Mouse (Mus musculus): ENCODE data around the gene Crebbp. TPM values are rescaled to one million over a fixed set of nuclear protein-coding genes. Genes with fewer than 3 reads are reported as not detected.

The Crebbp gene
- polyA plus RNA-seq, 1 experiment from 2014 or later = 26.9 TPM

DNA sequence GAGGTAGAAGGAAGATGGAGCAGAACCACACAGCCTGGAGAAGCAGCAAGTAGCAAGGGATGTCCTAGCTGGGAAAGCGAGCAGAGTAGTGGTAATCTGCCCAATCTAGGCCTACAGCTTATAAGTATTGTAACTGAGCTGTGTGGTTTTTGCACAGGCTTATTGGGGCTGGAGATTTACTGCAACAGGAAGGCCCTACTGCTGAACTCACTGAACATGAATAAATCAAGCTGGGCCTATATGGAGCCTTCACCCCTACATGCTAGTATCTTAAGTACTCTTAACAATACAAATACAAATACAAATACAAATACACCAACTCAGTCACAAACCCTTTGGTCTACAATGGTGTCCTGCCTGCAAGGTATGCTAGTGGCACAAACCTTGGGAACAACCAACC lies 10.2 kb downstream of the Crebbp start:
- no peak for DNase-seq (ENCODE audit: low spot score)
- Histone ChIP-seq H3K36me3 (peaks cover 8% of the 10 kb centered on the region), H3K4me1 (peaks cover 11% of the 10 kb centered on the region), H3K9me3 (no peaks in the 10 kb centered on the region), H3K27ac (no peak overlapping the region), H3K4me3 (no peak overlapping the region), H3K27me3 (ENCODE audit: insufficient read depth, poor library complexity, severe bottlenecking) (no peaks in the 10 kb centered on the region)
- WGBS = 97% methylated on average over 1 of the region's 1 CpGs

DNA sequence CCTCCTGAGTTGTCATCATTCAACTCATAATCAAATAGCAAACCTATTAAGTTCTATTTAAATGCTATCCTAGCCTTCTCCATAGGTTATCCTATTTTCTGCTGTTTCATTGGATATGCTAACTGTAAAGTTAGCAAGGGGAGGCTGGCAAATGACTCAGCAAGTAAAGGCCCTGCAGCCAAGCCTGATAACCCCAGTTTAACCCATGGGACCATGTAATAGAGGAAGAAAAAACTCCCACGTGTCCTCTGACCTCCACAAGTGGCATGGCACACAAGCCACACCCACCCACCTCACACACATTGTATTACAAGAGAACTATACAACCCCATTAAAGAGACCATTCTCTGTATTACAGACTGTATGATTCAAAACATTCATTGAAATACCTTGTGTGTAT lies 13.8 kb downstream of the Crebbp start:
- DNase-seq (ENCODE audit: low spot score) = no peak
- WGBS = 37% methylated on average over 1 of the region's 1 CpGs
- Histone ChIP-seq H3K4me1 (peaks cover 15% of the 10 kb centered on the region), H3K27me3 (ENCODE audit: insufficient read depth, poor library complexity, severe bottlenecking) (no peaks in the 10 kb centered on the region), H3K9me3 (no peaks in the 10 kb centered on the region), H3K4me3 (no peak overlapping the region), H3K36me3 (peaks cover 3% of the 10 kb centered on the region; the same call in 1 of the 2 replicates), H3K27ac (no peak overlapping the region)

DNA sequence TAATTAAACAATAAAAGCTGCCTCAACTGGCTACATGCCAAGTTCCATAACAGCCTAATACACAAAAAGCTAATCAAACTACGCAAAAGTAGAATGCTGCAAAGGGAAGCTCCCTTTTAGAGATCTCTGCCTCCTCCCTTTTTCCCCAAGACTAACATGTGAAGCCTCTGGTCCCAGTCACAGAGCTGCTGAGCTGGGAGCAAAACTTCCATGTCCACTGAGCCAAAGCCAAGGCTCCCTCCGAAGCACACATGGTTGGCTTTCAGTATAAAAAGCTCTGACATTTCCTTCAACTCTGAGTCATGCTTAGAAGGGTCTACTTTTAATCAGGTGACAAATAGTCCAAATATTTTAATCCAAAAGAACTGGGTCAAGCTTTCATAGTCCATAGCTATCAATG lies 14.2 kb downstream of the Crebbp start:
- peaks cover 15% of the 10 kb centered on the region for H3K4me1 ChIP-seq
- 85% methylated on average over 2 of the region's 2 CpGs for WGBS
- DNase-seq (ENCODE audit: low spot score) = no peak

DNA sequence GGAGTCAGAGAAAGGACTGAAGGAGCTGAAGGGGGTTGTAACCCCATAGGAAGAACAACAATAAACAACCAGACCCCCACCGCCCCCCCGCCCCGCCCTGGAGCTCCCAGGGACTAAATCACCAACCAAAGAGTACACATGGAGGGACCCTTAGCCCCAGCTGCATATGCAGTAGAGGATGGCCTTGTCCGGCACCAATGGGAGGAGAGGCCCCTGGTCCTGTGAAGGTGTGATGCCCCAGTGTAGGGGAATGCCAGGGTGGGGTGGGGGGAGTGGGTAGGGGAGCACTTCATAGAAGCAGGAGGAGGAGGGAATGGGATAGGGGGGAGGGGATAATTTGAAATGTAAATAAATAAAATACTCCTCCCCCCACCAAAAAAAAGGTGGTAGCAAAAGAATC lies 15.8 kb downstream of the Crebbp start:
- no peak overlapping the region for H3K27ac ChIP-seq
- H3K4me1 ChIP-seq = peaks cover 15% of the 10 kb centered on the region
- no peaks in the 10 kb centered on the region for H3K9me3 ChIP-seq
- 82% methylated on average over 4 of the region's 4 CpGs for WGBS
- H3K36me3 ChIP-seq = no peaks in the 10 kb centered on the region
- no peak for DNase-seq (ENCODE audit: low spot score)
- no peaks in the 10 kb centered on the region for H3K27me3 ChIP-seq (ENCODE audit: insufficient read depth, poor library complexity, severe bottlenecking)
- H3K4me3 ChIP-seq = no peak overlapping the region

More for the DNA sequence above, 14.2 kb downstream of the Crebbp start:
- Histone ChIP-seq H3K9me3 (no peaks in the 10 kb centered on the region), H3K36me3 (peaks cover 3% of the 10 kb centered on the region; the same call in 1 of the 2 replicates), H3K27me3 (ENCODE audit: insufficient read depth, poor library complexity, severe bottlenecking) (no peaks in the 10 kb centered on the region), H3K4me3 (no peak overlapping the region), H3K27ac (no peak overlapping the region)

DNA sequence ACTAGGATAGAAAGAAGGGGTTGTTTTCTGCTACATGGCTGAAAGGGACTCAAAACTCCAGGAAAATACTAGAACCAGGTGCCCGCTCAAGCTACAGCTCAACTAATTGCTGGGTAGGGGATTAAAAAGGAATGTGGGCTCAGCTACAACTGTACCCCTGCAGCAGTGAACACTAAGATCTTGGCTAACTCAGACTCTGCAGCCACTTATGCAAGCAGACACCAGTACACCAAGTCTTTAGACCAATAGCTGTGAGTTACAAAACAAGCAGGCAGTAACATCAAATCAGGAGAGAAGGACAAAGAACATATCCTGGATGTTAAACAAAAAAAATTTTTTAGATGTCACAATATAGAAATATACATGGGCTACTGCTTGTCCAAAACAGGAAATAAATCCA lies 23.6 kb downstream of the Crebbp start:
- no peak for DNase-seq (ENCODE audit: low spot score)
- 88% methylated on average over 1 of the region's 1 CpGs for WGBS

DNA sequence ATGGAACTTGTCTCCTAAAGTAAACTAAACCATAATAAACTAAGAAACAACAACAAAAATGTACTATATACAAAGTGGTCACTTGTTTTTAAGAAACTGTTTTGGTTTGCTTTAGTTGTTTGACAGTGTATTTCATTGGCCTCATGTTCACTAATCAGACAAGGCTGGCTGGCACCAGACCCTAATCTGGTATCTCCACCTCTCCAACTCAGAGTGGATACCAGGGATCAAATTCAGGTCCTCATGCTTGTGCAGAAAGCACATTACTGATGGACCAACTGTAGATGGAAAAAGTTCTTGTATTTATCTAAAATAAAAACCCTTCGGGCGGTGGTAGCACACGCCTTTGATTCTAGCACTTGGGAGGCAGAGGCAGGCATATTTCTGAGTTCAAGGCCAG lies 38.7 kb downstream of the Crebbp start:
- Histone ChIP-seq H3K36me3 (peaks cover 19% of the 10 kb centered on the region), H3K27me3 (ENCODE audit: insufficient read depth, poor library complexity, severe bottlenecking) (no peaks in the 10 kb centered on the region), H3K9me3 (no peaks in the 10 kb centered on the region), H3K27ac (no peak overlapping the region), H3K4me1 (peaks cover 13% of the 10 kb centered on the region; the same call in 1 of the 2 replicates), H3K4me3 (no peak overlapping the region)
- 93% methylated on average over 3 of the region's 3 CpGs for WGBS
- DNase-seq (ENCODE audit: low spot score) = no peak

More for the DNA sequence above, 23.6 kb downstream of the Crebbp start:
- Histone ChIP-seq H3K27me3 (ENCODE audit: insufficient read depth, poor library complexity, severe bottlenecking) (no peaks in the 10 kb centered on the region), H3K4me3 (no peak overlapping the region), H3K27ac (no peak overlapping the region), H3K36me3 (no peaks in the 10 kb centered on the region), H3K9me3 (no peaks in the 10 kb centered on the region), H3K4me1 (peaks cover 15% of the 10 kb centered on the region)

DNA sequence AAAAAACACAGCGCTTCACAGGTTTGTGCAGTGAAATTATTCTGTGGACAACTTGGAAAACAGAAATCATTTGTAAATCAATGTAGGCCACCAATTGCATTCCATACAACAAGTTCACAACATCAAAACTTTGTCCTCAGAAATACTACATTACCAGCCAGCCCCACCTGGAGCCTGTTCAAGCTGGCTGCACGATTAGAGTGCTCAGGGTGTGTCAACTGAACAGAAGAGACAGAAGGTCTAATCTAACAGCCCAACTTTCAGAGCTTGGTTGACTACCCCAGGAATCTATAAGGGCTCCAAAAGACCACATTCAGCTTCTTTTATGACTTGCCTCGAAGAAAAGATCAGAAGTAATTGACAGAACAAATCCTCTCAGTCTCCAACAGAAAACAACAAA lies 44.3 kb downstream of the Crebbp start:
- Histone ChIP-seq H3K4me3 (no peak overlapping the region), H3K9me3 (peaks cover 4% of the 10 kb centered on the region; the same call in 1 of the 2 replicates), H3K27me3 (ENCODE audit: insufficient read depth, poor library complexity, severe bottlenecking) (no peaks in the 10 kb centered on the region), H3K4me1 (no peaks in the 10 kb centered on the region), H3K36me3 (peaks cover 19% of the 10 kb centered on the region), H3K27ac (no peak overlapping the region)
- 83% methylated on average over 3 of the region's 3 CpGs for WGBS
- no peak for DNase-seq (ENCODE audit: low spot score)

DNA sequence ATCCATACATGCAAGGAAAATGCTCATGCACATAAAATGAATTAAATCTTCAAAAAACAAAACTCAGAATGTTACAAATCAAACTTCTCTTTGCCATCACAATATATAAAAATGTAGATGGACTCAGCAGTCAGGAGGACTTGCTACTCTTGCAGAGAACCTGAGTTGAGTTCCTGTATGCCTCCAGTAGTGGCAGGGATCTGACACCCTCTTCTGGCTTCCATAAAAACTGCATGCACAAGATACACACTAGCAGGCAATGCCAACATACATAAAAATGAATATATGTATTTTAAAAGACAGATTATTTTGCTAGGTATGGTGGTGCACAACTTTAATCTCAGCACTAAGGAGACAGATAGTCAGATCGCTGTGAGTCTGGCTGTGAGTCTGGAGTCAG lies 45.3 kb downstream of the Crebbp start:
- Histone ChIP-seq H3K9me3 (peaks cover 4% of the 10 kb centered on the region; the same call in 1 of the 2 replicates), H3K4me1 (no peaks in the 10 kb centered on the region), H3K27ac (no peak overlapping the region), H3K36me3 (peaks cover 18% of the 10 kb centered on the region), H3K4me3 (no peak overlapping the region), H3K27me3 (ENCODE audit: insufficient read depth, poor library complexity, severe bottlenecking) (no peaks in the 10 kb centered on the region)
- no peak for DNase-seq (ENCODE audit: low spot score)
- 93% methylated on average over 1 of the region's 1 CpGs for WGBS

DNA sequence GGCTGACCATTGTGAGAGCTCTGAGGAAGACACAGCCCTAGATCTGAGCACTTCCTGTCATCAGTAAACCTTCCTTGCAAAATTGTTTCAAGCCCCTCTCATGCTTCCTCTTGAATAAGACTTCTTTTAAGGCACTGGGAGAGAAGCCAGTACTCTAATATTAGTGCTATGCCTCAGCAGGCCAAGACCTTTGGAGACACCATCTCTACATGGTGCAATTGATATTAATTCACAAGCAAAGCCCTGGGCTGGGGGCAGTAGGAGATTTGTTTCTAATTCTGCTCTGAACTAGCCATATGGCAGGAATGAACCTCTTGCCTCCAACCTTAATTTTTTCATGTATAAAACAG lies 52.9 kb downstream of the Crebbp start:
- no peak overlapping the region for H3K4me3 ChIP-seq

DNA sequence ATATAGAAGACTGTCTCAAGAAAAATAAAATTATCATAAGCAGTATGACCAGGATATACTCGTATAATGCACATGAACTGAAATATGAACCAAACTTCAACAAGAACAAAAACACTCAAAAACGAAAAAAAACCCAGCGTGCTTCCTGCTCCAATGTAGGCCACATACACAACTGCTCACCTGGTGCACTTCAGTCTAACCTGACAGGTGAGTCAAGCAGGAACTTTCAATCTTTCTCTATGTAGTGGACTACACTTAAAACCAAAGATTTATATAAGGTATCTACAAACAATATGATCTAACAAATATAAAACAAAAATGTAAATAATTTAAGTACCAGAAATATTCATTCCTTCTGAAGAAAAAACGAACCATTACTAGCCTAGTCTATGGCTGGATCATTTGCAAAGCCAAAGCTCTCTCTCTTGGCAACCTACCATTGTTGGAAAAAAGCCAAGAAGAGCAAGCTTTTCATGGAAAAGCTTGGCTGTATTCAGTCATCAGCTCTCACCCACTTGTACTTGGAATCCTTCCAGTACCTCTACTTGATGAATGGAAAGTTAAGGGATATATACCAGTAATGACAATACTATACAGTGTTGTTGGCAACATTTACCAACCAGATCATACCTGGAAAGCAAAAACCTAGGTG lies 53.4 kb downstream of the Crebbp start:
- WGBS = 93% methylated on average over 4 of the region's 4 CpGs
- no peak overlapping the region for H3K4me3 ChIP-seq

More for the DNA sequence above, 52.9 kb downstream of the Crebbp start:
- DNase-seq (ENCODE audit: low spot score) = no peak
- no peaks in the 10 kb centered on the region for H3K9me3 ChIP-seq
- H3K27me3 ChIP-seq (ENCODE audit: insufficient read depth, poor library complexity, severe bottlenecking) = no peaks in the 10 kb centered on the region
- H3K36me3 ChIP-seq = peaks cover 7% of the 10 kb centered on the region; the same call in 1 of the 2 replicates
- H3K4me1 ChIP-seq = peaks cover 5% of the 10 kb centered on the region; the same call in 1 of the 2 replicates
- H3K27ac ChIP-seq = no peak overlapping the region

DNA sequence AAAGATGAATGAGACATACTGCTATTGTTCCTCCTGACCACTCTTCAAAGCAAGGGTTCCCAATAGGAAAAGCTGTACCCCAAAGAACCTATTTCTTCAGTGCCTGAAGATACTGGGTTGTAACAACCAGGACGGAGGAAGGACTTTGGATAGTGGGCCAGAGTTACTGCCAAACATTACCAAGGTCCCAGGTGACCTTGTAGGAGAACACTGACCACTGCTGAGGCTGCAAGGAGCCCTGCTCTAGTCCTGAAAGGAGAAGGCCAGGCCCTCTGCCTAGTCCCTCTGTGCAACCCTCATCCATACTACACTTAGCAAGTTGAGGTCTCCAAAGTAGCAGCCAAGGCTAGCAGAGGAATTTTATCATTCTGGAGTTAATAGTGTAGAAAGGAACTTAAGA lies 60.7 kb downstream of the Crebbp start:
- Histone ChIP-seq H3K4me3 (no peak overlapping the region), H3K9me3 (no peaks in the 10 kb centered on the region), H3K27ac (no peak overlapping the region), H3K27me3 (ENCODE audit: insufficient read depth, poor library complexity, severe bottlenecking) (no peaks in the 10 kb centered on the region), H3K36me3 (peaks cover 16% of the 10 kb centered on the region), H3K4me1 (no peaks in the 10 kb centered on the region)
- WGBS = 93% methylated on average over 1 of the region's 1 CpGs
- no peak for DNase-seq (ENCODE audit: low spot score)

More for the DNA sequence above, 53.4 kb downstream of the Crebbp start:
- H3K27me3 ChIP-seq (ENCODE audit: insufficient read depth, poor library complexity, severe bottlenecking) = no peaks in the 10 kb centered on the region
- H3K36me3 ChIP-seq = peaks cover 7% of the 10 kb centered on the region; the same call in 1 of the 2 replicates
- no peaks in the 10 kb centered on the region for H3K9me3 ChIP-seq
- H3K4me1 ChIP-seq = peaks cover 5% of the 10 kb centered on the region; the same call in 1 of the 2 replicates
- no peak overlapping the region for H3K27ac ChIP-seq
- DNase-seq (ENCODE audit: low spot score) = no peak

DNA sequence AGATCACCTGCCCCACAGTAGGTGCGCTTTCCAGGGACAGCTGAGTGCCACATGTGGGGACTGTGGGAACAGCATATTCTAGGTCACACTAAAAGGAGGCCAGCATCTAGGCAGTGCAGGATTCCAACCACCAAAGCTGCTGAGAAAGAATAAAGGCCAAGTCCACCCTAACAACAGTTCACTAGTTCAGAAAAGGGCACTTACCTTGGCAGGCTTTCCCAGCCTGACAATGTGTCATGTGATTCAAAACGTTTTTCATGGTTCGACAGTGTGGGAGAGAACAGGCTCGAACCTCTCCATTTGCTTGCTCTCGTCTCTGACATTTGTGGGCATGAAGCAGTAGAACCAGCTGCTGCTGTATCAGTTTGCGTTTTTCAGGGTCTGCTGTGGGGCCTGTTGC lies 75.3 kb downstream of the Crebbp start:
- no peaks in the 10 kb centered on the region for H3K27me3 ChIP-seq (ENCODE audit: insufficient read depth, poor library complexity, severe bottlenecking)
- 84% methylated on average over 6 of the region's 6 CpGs for WGBS
- no peak overlapping the region for H3K4me3 ChIP-seq
- H3K4me1 ChIP-seq = no peaks in the 10 kb centered on the region
- H3K36me3 ChIP-seq = peaks cover 34% of the 10 kb centered on the region
- no peak overlapping the region for H3K27ac ChIP-seq
- no peak for DNase-seq (ENCODE audit: low spot score)
- no peaks in the 10 kb centered on the region for H3K9me3 ChIP-seq

DNA sequence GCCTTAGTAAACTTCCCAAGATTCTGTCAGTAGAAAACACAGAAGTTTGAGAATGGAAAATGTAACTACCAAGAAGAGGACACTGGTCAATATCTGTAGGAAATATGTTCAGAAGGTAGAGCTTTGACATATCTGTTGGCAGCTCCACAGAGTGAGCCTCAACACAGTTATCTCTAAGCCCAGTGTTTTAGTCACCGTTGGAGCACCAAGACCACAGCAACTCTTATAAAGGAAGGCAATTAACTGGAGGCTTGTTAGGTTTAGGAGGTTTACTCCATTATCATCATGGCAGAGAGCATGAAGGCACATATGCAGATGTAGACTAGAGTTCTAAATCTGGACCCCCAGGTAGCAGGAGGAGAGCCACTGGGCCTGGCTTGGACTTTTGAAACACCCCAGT lies 80.0 kb downstream of the Crebbp start:
- 71% methylated on average over 1 of the region's 1 CpGs for WGBS
- Histone ChIP-seq H3K9me3 (no peaks in the 10 kb centered on the region), H3K27me3 (ENCODE audit: insufficient read depth, poor library complexity, severe bottlenecking) (no peaks in the 10 kb centered on the region), H3K36me3 (peaks cover 35% of the 10 kb centered on the region), H3K4me3 (no peak overlapping the region), H3K4me1 (no peaks in the 10 kb centered on the region), H3K27ac (no peak overlapping the region)
- DNase-seq (ENCODE audit: low spot score) = no peak

DNA sequence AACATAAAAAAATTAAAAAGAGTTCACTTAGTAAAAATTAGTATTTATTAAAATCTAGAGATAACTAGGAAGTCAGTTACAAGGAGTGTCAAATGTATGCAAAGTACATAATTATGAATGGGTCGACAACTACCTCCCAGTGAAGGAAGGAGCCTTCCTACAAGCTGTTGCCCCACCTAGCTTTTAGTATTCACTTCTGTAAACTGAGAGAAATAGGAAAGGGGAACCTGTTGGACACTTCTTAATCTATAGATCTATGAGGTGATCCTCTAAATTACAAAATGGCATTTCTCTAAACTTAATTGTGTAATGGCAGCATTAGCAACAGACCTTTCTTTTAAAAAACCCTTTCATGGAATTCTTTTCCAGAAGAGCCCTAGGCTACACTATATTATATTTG lies 84.9 kb downstream of the Crebbp start:
- WGBS = 90% methylated on average over 1 of the region's 1 CpGs
- Histone ChIP-seq H3K27me3 (ENCODE audit: insufficient read depth, poor library complexity, severe bottlenecking) (no peaks in the 10 kb centered on the region), H3K4me1 (no peaks in the 10 kb centered on the region), H3K4me3 (no peak overlapping the region), H3K27ac (no peak overlapping the region), H3K9me3 (no peaks in the 10 kb centered on the region), H3K36me3 (peaks cover 49% of the 10 kb centered on the region)
- DNase-seq (ENCODE audit: low spot score) = no peak
